Mouse (Mus musculus): ENCODE measurements around the gene Csnk2a1. TPM values are rescaled to one million over a fixed set of nuclear protein-coding genes. Genes with fewer than 3 reads are reported as not detected.

The Csnk2a1 gene
- polyA plus RNA-seq (2015; fragmentation: Illumina TruSeq; extraction: RNeasy Lipid Tissue Mini Kit (QIAGEN cat#74804); ENCODE audit: low read depth, low replicate concordance) = 73.3 TPM

GRCm38 (mm10) chr2:152226248-152227050 lies at the start of gene Csnk2a1:
TSS of gene Csnk2a1 (plus strand) at chr2:152226839.

GRCm38 (mm10) chr2:152293727-152294475 lies 67.3 kb downstream of the Csnk2a1 start, which contains the start of gene Tbc1d20:
TSS of gene Tbc1d20 (plus strand) at chr2:152293828.

Other genes with a start within 250 kb of the Csnk2a1 start
- 7.8 TPM for gene Fam110a, start 246.6 kb upstream of the Csnk2a1 start, polyA plus RNA-seq (2015; fragmentation: Illumina TruSeq; extraction: RNeasy Lipid Tissue Mini Kit (QIAGEN cat#74804); ENCODE audit: low read depth, low replicate concordance)
- gene Slc52a3, start 230.3 kb upstream of the Csnk2a1 start, polyA plus RNA-seq (2015; fragmentation: Illumina TruSeq; extraction: RNeasy Lipid Tissue Mini Kit (QIAGEN cat#74804); ENCODE audit: low read depth, low replicate concordance) = 2.1 TPM
- 10.1 TPM for gene Scrt2, start 145.3 kb upstream of the Csnk2a1 start, polyA plus RNA-seq (2015; fragmentation: Illumina TruSeq; extraction: RNeasy Lipid Tissue Mini Kit (QIAGEN cat#74804); ENCODE audit: low read depth, low replicate concordance)
- gene Srxn1, start 121.3 kb upstream of the Csnk2a1 start, polyA plus RNA-seq (2015; fragmentation: Illumina TruSeq; extraction: RNeasy Lipid Tissue Mini Kit (QIAGEN cat#74804); ENCODE audit: low read depth, low replicate concordance) = 99.2 TPM
- gene Tcf15, start 83.3 kb upstream of the Csnk2a1 start, polyA plus RNA-seq (2015; fragmentation: Illumina TruSeq; extraction: RNeasy Lipid Tissue Mini Kit (QIAGEN cat#74804); ENCODE audit: low read depth, low replicate concordance) = not detected
- gene Tbc1d20, start 67.0 kb downstream of the Csnk2a1 start, polyA plus RNA-seq (2015; fragmentation: Illumina TruSeq; extraction: RNeasy Lipid Tissue Mini Kit (QIAGEN cat#74804); ENCODE audit: low read depth, low replicate concordance) = 40.8 TPM
- 101 TPM for gene Rbck1, start 105.8 kb downstream of the Csnk2a1 start, polyA plus RNA-seq (2015; fragmentation: Illumina TruSeq; extraction: RNeasy Lipid Tissue Mini Kit (QIAGEN cat#74804); ENCODE audit: low read depth, low replicate concordance)
- 0.51 TPM for gene Trib3, start 117.2 kb downstream of the Csnk2a1 start, polyA plus RNA-seq (2015; fragmentation: Illumina TruSeq; extraction: RNeasy Lipid Tissue Mini Kit (QIAGEN cat#74804); ENCODE audit: low read depth, low replicate concordance)
- 136 TPM for gene Nrsn2, start 149.8 kb downstream of the Csnk2a1 start, polyA plus RNA-seq (2015; fragmentation: Illumina TruSeq; extraction: RNeasy Lipid Tissue Mini Kit (QIAGEN cat#74804); ENCODE audit: low read depth, low replicate concordance)
- gene Sox12, start 171.2 kb downstream of the Csnk2a1 start, polyA plus RNA-seq (2015; fragmentation: Illumina TruSeq; extraction: RNeasy Lipid Tissue Mini Kit (QIAGEN cat#74804); ENCODE audit: low read depth, low replicate concordance) = 7.6 TPM
- 5.2 TPM for gene Zcchc3, start 188.2 kb downstream of the Csnk2a1 start, polyA plus RNA-seq (2015; fragmentation: Illumina TruSeq; extraction: RNeasy Lipid Tissue Mini Kit (QIAGEN cat#74804); ENCODE audit: low read depth, low replicate concordance)
- 2.1 TPM for gene 6820408C15Rik, start 188.7 kb downstream of the Csnk2a1 start, polyA plus RNA-seq (2015; fragmentation: Illumina TruSeq; extraction: RNeasy Lipid Tissue Mini Kit (QIAGEN cat#74804); ENCODE audit: low read depth, low replicate concordance)
- not detected for gene Defb23, start 237.8 kb downstream of the Csnk2a1 start, polyA plus RNA-seq (2015; fragmentation: Illumina TruSeq; extraction: RNeasy Lipid Tissue Mini Kit (QIAGEN cat#74804); ENCODE audit: low read depth, low replicate concordance)

All from brain, adult 10 weeks (tissue).